Mouse (Mus musculus): ENCODE measurements around the gene Adck2.

- no peak for TF ChIP-seq CTCF (conservative IDR thresholded peaks at IDR 0.05 in 1 of 2, IDR thresholded peaks at IDR 0.05 in 1 of 2; ENCODE audit: low read depth in 2 of 2, low read length in 2 of 2)
- TF ChIP-seq MXI1 (IDR thresholded peaks at IDR 0.05; ENCODE audit: low read depth, low read length): no peak
- TF ChIP-seq HCFC1 (IDR thresholded peaks at IDR 0.05; ENCODE audit: low read depth, low read length): no peak
- TF ChIP-seq TBP (conservative IDR thresholded peaks at IDR 0.05; ENCODE audit: low read depth, low read length): no peak
Observed at GRCm38 (mm10) chr6:39556900-39557659, 16.6 kb upstream of the Adck2 start.

Data from CH12.LX (cell line).